Mouse (Mus musculus): ENCODE results near the gene Olfr1301. TPM values are rescaled to one million over a fixed set of nuclear protein-coding genes. Genes with fewer than 3 reads are reported as not detected.

The Olfr1301 gene
- not detected in 2 replicates for polyA plus RNA-seq (2012; rRNA removed; ENCODE audit: low replicate concordance)

DNA sequence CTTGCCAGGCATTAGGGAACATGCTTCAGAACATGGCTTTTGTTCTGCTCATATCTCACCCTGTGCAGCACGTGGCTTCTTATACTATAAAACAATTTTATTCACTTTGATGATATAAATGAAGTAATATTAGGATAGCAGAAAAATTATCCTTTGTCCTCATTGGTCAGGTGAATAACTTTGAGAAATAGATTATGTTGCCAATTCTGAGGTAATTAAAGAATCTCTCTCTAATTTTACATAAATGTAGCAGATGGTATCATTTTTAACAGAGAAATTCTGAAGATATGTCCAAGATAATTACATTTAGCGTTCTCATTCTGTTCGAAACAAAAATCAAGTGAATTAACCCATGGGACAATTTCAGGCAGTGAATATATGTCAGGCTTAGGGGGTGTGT lies at the start of gene Olfr1301:
TSS of gene Olfr1301 (plus strand) at position 301 of the 400 bp plus-strand sequence.

DNA sequence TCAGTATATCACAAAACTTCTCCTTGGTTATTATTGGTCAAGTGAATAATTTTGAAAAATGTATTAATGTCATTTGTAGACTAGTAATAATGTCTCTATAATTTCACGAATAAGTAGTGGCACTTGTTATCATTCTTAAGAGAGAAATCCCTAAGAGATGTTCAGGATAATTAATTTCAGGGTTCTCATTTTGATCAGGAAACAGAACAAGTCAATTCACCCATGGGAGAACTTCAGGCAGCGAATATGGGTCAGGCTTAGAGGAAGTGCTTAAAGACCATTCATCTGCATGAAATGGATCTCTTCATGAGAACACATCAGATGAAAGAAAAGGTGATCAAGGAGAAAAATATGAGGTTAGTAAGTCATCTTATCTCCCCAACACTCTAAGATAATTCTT lies 26.3 kb downstream of the Olfr1301 start, which contains the start of gene Olfr1302:
TSS of gene Olfr1302 (plus strand) at position 301 of the 400 bp plus-strand sequence.

Other genes starting within 250 kb of the Olfr1301 start
- not detected in 2 replicates for gene Olfr1293-ps, start 225.8 kb upstream of the Olfr1301 start, polyA plus RNA-seq (2012; rRNA removed; ENCODE audit: low replicate concordance)
- not detected in 2 replicates for gene Olfr1294, start 210.7 kb upstream of the Olfr1301 start, polyA plus RNA-seq (2012; rRNA removed; ENCODE audit: low replicate concordance)
- gene Olfr1295, start 181.3 kb upstream of the Olfr1301 start, polyA plus RNA-seq (2012; rRNA removed; ENCODE audit: low replicate concordance) = not detected in 2 replicates
- gene Olfr1297, start 124.5 kb upstream of the Olfr1301 start, polyA plus RNA-seq (2012; rRNA removed; ENCODE audit: low replicate concordance) = not detected in 2 replicates
- gene Olfr1298, start 101.8 kb upstream of the Olfr1301 start, polyA plus RNA-seq (2012; rRNA removed; ENCODE audit: low replicate concordance) = not detected in 2 replicates
- not detected in 2 replicates for gene Olfr1299, start 89.6 kb upstream of the Olfr1301 start, polyA plus RNA-seq (2012; rRNA removed; ENCODE audit: low replicate concordance)
- gene Olfr1302, start 26.4 kb downstream of the Olfr1301 start, polyA plus RNA-seq (2012; rRNA removed; ENCODE audit: low replicate concordance) = not detected in 2 replicates
- gene Olfr1303, start 69.3 kb downstream of the Olfr1301 start, polyA plus RNA-seq (2012; rRNA removed; ENCODE audit: low replicate concordance) = not detected in 2 replicates
- not detected in 2 replicates for gene Olfr1305, start 126.1 kb downstream of the Olfr1301 start, polyA plus RNA-seq (2012; rRNA removed; ENCODE audit: low replicate concordance)
- gene Olfr1306, start 165.3 kb downstream of the Olfr1301 start, polyA plus RNA-seq (2012; rRNA removed; ENCODE audit: low replicate concordance) = not detected in 2 replicates
- gene Olfr1307, start 198.4 kb downstream of the Olfr1301 start, polyA plus RNA-seq (2012; rRNA removed; ENCODE audit: low replicate concordance) = not detected in 2 replicates
- gene Olfr1308, start 213.9 kb downstream of the Olfr1301 start, polyA plus RNA-seq (2012; rRNA removed; ENCODE audit: low replicate concordance) = not detected in 2 replicates
- not detected in 2 replicates for gene Olfr1309, start 239.3 kb downstream of the Olfr1301 start, polyA plus RNA-seq (2012; rRNA removed; ENCODE audit: low replicate concordance)